Mouse (Mus musculus): ENCODE data around the gene Ccdc97. TPM values are rescaled to one million over a fixed set of nuclear protein-coding genes. Genes with fewer than 3 reads are reported as not detected.

The Ccdc97 gene
- polyA plus RNA-seq, 1 experiment = 17.0 TPM

DNA sequence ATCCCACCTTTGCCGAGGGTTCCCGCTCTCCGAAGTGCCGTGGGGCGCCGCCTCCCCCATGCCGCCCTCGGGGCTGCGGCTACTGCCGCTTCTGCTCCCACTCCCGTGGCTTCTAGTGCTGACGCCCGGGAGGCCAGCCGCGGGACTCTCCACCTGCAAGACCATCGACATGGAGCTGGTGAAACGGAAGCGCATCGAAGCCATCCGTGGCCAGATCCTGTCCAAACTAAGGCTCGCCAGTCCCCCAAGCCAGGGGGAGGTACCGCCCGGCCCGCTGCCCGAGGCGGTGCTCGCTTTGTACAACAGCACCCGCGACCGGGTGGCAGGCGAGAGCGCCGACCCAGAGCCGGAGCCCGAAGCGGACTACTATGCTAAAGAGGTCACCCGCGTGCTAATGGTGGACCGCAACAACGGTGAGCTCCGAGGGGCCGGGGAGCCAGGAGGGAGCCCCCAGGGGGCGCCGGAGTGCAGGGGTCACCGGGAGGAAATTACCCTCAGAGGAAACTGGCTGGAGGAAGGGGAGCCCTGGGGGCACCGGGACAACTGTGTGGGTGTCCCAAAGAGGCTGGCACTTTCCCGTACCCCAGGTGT lies 31.0 kb downstream of the Ccdc97 start:
- Histone ChIP-seq H3K4me1 (ENCODE audit: control insufficient read depth, insufficient read depth, insufficient read length, low read length) (0 out of 2 replicates have a peak, but pooled peaks cover 4% of the 10 kb centered on the region), H3K27ac (replicated peaks; ENCODE audit: low read depth, low read length) (peak overlapping the region; percentile 89), H3K4me3 (ENCODE audit: insufficient read depth, low read depth, low read length) (peak overlapping the region; percentile 87)

DNA sequence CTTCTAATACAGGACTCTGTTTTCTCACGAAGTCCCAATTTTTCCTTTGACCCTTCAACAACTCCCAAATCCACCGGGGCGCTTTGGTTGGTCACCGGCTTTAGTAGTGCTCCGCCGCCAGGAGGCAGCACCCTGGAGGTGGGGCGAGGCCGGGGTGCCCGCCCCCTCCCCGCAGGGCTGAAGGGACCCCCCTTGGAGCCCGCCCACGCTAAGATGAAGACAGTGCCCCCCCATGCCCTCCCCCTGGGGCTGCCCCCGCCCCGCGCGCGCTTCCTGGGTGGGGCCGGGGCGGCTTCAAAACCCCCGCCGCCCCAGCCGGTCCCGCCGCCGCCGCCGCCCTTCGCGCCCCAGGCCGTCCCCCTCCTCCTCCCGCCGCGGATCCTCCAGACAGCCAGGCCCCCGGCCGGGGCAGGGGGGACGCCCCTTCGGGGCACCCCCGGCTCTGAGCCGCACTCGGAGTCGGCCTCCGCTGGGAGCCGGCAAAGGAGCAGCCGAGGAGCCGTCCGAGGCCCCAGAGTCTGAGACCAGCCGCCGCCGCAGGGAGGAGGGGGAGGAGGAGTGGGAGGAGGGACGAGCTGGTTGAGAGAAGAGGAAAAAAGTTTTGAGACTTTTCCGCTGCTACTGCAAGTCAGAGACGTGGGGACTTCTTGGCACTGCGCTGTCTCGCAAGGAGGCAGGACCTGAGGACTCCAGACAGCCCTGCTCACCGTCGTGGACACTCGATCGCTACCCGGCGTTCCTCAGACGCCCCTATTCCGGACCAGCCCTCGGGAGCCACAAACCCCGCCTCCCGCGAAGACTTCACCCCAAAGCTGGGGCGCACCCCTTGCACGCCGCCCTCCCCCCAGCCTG lies 32.0 kb downstream of the Ccdc97 start, which contains the start of gene Tgfb1:
TSS of gene Tgfb1 (plus strand) at position 323 of the 852 bp plus-strand sequence.
- H3K4me3 ChIP-seq (ENCODE audit: insufficient read depth, low read depth, low read length) = peak within 1 kb of the TSS; percentile 87
- 0 out of 2 replicates have a peak, but pooled peaks cover 4% of the 10 kb centered on the region for H3K4me1 ChIP-seq (ENCODE audit: control insufficient read depth, insufficient read depth, insufficient read length, low read length)
- peak within 1 kb of the TSS; percentile 89 for H3K27ac ChIP-seq (replicated peaks; ENCODE audit: low read depth, low read length)

GRCm38 (mm10) chr7:25685926-25686470 lies 32.9 kb downstream of the Ccdc97 start:
- 0 out of 2 replicates have a peak, but pooled peaks cover 4% of the 10 kb centered on the region for H3K4me1 ChIP-seq (ENCODE audit: control insufficient read depth, insufficient read depth, insufficient read length, low read length)
- H3K4me3 ChIP-seq (ENCODE audit: insufficient read depth, low read depth, low read length) = peak overlapping the region; percentile 55
- peak overlapping the region; percentile 52; the same call in 1 of the 2 replicates for H3K27ac ChIP-seq (replicated peaks; ENCODE audit: low read depth, low read length)

DNA sequence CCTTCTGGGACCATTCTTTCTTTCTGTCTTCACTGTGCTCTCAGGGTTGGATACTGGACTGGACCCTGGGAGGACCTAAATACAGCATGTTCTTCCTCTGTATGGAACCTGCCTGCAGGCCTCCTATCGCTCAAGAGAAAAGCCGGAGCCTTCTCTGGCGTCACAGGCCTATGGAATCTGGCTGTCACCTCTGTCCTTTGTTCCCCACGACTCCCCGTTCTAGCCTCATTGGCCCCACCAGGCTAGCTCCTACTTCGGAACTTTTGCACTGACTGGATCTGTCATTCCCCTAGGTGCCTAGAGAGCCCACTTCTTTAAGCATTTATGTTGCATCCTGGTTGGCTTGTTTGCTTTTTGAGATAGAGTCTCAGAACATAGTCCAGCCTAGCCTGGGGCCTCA lies 34.2 kb downstream of the Ccdc97 start:
- Histone ChIP-seq H3K27ac (replicated peaks; ENCODE audit: low read depth, low read length) (no peak overlapping the region), H3K4me3 (ENCODE audit: insufficient read depth, low read depth, low read length) (no peak overlapping the region), H3K4me1 (ENCODE audit: control insufficient read depth, insufficient read depth, insufficient read length, low read length) (0 out of 2 replicates have a peak, but pooled peaks cover 4% of the 10 kb centered on the region)

DNA sequence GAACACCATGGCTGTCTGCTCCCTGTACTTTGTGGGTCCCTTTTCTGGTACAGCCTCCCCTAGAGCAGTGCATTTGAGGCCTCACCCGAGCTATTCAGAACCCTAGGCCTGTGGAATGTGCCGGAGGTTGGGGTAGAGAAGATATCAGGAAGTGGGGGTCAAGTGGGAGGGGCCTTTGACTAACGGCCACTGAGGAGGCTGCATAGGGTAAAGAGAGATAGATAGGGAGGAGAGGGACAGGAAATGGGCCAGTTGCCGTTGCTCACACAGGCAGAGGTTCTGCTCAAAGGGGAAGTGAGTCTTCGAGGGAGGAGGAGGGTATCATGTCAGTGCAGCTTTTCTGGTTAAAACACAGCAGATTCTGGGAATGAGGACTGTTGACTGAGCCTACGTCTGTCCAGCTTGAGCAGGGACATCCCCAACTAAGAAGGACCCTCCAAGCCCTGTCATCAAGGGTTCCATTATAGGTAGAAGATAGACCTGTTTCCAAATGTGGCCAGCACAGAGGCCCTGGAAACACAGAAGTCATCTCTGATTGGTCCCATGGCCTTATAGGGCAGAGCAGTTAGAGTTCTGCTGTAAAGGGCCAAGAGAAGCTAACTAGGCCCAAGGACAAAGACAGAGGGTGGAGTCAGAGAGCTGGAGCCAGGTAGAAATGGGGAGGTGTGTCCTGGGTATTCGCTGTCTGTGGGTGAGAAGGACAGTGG lies 35.3 kb downstream of the Ccdc97 start:
- Histone ChIP-seq H3K27ac (replicated peaks; ENCODE audit: low read depth, low read length) (peak overlapping the region; percentile 55), H3K4me3 (ENCODE audit: insufficient read depth, low read depth, low read length) (no peak overlapping the region)

GRCm38 (mm10) chr7:25681341-25682231 lies 37.3 kb downstream of the Ccdc97 start:
- Histone ChIP-seq H3K4me1 (ENCODE audit: control insufficient read depth, insufficient read depth, insufficient read length, low read length) (0 out of 2 replicates have a peak, but pooled peaks cover 4% of the 10 kb centered on the region), H3K4me3 (ENCODE audit: insufficient read depth, low read depth, low read length) (0 out of 2 replicates have a peak overlapping the region, but pooled peaks have one; percentile 12), H3K27ac (replicated peaks; ENCODE audit: low read depth, low read length) (no peak overlapping the region)

More for the DNA sequence above, 35.3 kb downstream of the Ccdc97 start:
- 0 out of 2 replicates have a peak, but pooled peaks cover 4% of the 10 kb centered on the region for H3K4me1 ChIP-seq (ENCODE audit: control insufficient read depth, insufficient read depth, insufficient read length, low read length)

- Histone ChIP-seq H3K4me3 (ENCODE audit: insufficient read depth, low read depth, low read length) (peak within 1 kb of the TSS; percentile 96), H3K4me1 (ENCODE audit: control insufficient read depth, insufficient read depth, insufficient read length, low read length) (no peaks in the 10 kb centered on the region), H3K27ac (replicated peaks; ENCODE audit: low read depth, low read length) (peak within 1 kb of the TSS; percentile 93)
Measured at GRCm38 (mm10) chr7:25680514-25681258, 38.2 kb downstream of the Ccdc97 start, which contains the start of gene B9d2. Gene B9d2 (plus strand): TSS chr7:25680780.

GRCm38 (mm10) chr7:25679971-25680370 lies 38.9 kb downstream of the Ccdc97 start:
- H3K27ac ChIP-seq (replicated peaks; ENCODE audit: low read depth, low read length) = peak overlapping the region; percentile 47; the same call in 1 of the 2 replicates
- no peaks in the 10 kb centered on the region for H3K4me1 ChIP-seq (ENCODE audit: control insufficient read depth, insufficient read depth, insufficient read length, low read length)
- H3K4me3 ChIP-seq (ENCODE audit: insufficient read depth, low read depth, low read length) = peak overlapping the region; percentile 96; the same call in 1 of the 2 replicates

DNA sequence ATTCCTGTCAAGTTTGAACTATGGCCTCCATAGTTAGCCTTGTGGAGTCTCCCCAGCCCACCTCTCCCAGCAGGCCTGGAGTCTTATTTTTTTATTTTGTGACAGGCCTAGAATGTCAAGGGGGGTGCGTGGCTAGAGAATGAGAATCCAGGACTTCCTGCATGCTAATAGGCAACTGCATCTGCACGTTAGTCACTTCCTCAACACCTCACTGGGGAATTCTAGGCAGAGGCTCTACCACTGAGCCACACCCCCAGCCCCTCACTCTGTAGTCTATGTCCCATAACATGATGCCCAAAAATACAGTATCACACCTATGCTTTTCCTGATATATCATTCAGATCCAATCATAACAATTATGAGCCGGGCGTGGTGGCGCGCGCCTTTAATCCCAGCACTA lies 41.9 kb downstream of the Ccdc97 start:
- H3K4me3 ChIP-seq (ENCODE audit: insufficient read depth, low read depth, low read length) = no peak overlapping the region
- H3K27ac ChIP-seq (replicated peaks; ENCODE audit: low read depth, low read length) = no peak overlapping the region
- H3K4me1 ChIP-seq (ENCODE audit: control insufficient read depth, insufficient read depth, insufficient read length, low read length) = no peaks in the 10 kb centered on the region; the same call in 1 of the 2 replicates

DNA sequence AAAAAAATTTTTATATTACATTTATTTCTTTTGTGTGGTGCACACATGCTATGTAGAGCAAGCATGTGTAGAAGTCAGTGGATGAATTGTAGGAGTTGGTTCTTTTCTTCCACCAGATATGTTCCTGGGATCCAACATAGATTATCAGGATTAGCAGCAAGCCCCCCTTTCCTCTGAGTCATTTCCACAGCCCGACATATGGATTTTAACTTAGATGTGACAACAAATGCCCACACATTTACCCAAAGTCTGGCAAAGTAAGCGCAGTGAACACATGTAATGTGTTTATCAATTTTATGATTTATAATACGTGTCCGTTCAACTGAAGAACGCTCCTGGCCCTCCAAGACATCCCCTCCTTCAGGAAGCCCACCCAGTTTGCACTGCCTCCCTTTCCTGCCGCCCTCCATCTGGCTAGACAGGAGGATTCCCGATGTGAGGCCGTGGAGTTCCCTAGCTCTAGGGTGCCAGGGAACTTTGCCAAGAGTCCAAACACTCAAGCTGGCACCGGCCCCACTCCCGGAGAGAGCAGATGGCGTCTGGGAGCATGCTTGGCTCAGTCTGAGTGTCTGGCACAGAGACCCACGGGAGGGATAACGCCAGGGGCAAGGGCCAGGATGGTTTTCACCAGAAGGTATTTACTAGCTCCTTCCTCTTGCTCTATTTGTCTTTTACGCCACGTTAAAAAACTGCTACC lies 42.7 kb downstream of the Ccdc97 start:
- no peak overlapping the region for H3K4me3 ChIP-seq (ENCODE audit: insufficient read depth, low read depth, low read length)
- no peaks in the 10 kb centered on the region; the same call in 1 of the 2 replicates for H3K4me1 ChIP-seq (ENCODE audit: control insufficient read depth, insufficient read depth, insufficient read length, low read length)
- H3K27ac ChIP-seq (replicated peaks; ENCODE audit: low read depth, low read length) = no peak overlapping the region

DNA sequence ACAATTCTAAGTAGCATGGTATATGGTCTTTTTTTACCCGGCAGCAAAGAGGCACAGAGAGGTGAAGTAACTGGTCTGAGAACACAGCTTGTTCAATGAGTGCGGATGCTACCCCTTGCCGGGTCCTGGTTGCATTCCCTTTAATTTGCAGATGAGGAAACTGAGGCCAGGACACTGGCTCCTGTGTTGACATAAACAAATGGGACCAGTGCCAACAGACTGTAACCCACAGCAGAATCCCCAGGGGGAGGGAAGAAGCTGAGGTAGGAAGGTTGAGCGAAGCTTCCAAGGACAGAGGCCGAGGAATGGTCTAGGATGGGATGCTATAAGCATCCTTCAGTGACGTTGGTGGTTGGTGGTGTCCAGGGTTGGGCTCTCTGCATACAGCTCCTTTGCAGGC lies 43.5 kb downstream of the Ccdc97 start:
- Histone ChIP-seq H3K27ac (replicated peaks; ENCODE audit: low read depth, low read length) (no peak overlapping the region), H3K4me1 (ENCODE audit: control insufficient read depth, insufficient read depth, insufficient read length, low read length) (no peaks in the 10 kb centered on the region; the same call in 1 of the 2 replicates), H3K4me3 (ENCODE audit: insufficient read depth, low read depth, low read length) (no peak overlapping the region)

DNA sequence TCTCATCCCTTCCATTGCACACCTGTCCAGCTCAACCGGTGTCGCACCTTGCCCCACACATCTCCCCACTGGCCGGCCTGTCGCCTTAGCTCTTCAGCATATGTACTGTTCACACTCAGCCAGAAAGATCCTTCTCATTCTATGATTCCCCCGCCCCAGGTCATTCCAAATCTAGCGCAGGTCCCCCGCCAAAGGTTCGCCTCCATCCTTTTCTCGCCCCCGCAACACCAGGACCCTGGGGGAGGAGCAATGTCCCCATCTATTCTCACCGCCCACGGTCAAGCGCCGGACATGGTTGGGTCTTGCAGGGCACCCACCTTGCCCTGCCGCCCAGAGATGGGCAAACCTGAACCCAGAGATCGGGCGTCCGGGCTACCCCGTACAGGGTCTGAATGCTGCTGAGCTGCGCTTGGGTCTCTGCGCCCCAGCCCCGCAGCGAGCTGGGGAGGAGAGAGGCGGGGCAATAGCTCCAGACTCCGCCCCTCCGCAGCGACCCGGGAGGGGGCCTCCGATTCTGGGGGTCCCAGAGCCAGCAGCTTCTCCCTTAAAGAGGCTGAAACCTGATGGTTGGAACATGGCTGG lies 44.1 kb downstream of the Ccdc97 start, which contains the start of gene Tmem91:
TSS of gene Tmem91 (minus strand) at position 448 of the 582 bp plus-strand sequence.
- no peak within 1 kb of the TSS for H3K27ac ChIP-seq (replicated peaks; ENCODE audit: low read depth, low read length)
- no peaks in the 10 kb centered on the region; the same call in 1 of the 2 replicates for H3K4me1 ChIP-seq (ENCODE audit: control insufficient read depth, insufficient read depth, insufficient read length, low read length)
- H3K4me3 ChIP-seq (ENCODE audit: insufficient read depth, low read depth, low read length) = no peak within 1 kb of the TSS
